Mouse (Mus musculus) fat pad, adult 2 months (tissue): Measurements from ENCODE around the gene Kcnq1.

Source experiments
- DNase-seq: peaks from one replicate; pipeline ENCODE4 v3.0.0-alpha.2; 2011; ENCODE audit warnings: low read depth, low spot score; ENCODE audit errors: extremely low read depth

The Kcnq1 gene

GRCm38 (mm10) chr7:143357831-143358230 lies 251.7 kb downstream of the Kcnq1 start:
- no peak for DNase-seq

GRCm38 (mm10) chr7:143359762-143360161 lies 253.6 kb downstream of the Kcnq1 start:
- no peak for DNase-seq

GRCm38 (mm10) chr7:143360776-143361175 lies 254.6 kb downstream of the Kcnq1 start:
- peak; percentile 30 for DNase-seq

GRCm38 (mm10) chr7:143364092-143364832 lies 258.1 kb downstream of the Kcnq1 start:
- no peak for DNase-seq

- DNase-seq = no peak
Observed at GRCm38 (mm10) chr7:143364969-143365839, 259.0 kb downstream of the Kcnq1 start.

GRCm38 (mm10) chr7:143367366-143368266 lies 261.5 kb downstream of the Kcnq1 start:
- no peak for DNase-seq

- no peak for DNase-seq
Observed at GRCm38 (mm10) chr7:143368267-143368643, 262.1 kb downstream of the Kcnq1 start.

GRCm38 (mm10) chr7:143371336-143371735 lies 265.2 kb downstream of the Kcnq1 start:
- DNase-seq = no peak

- no peak for DNase-seq
Observed at GRCm38 (mm10) chr7:143373265-143373664, 267.1 kb downstream of the Kcnq1 start.

GRCm38 (mm10) chr7:143375945-143376344 lies 269.8 kb downstream of the Kcnq1 start:
- DNase-seq = no peak

- DNase-seq = no peak
Observed at GRCm38 (mm10) chr7:143380466-143381073, 274.4 kb downstream of the Kcnq1 start.

GRCm38 (mm10) chr7:143386632-143387031 lies 280.5 kb downstream of the Kcnq1 start:
- no peak for DNase-seq

GRCm38 (mm10) chr7:143388783-143389695 lies 282.9 kb downstream of the Kcnq1 start:
- no peak for DNase-seq

GRCm38 (mm10) chr7:143389860-143390259 lies 283.7 kb downstream of the Kcnq1 start:
- no peak for DNase-seq

- no peak for DNase-seq
Observed at GRCm38 (mm10) chr7:143390277-143390948, 284.3 kb downstream of the Kcnq1 start.

GRCm38 (mm10) chr7:143395113-143395563 lies 289.0 kb downstream of the Kcnq1 start:
- no peak for DNase-seq

- no peak for DNase-seq
Observed at GRCm38 (mm10) chr7:143399756-143400155, 293.6 kb downstream of the Kcnq1 start.

- no peak for DNase-seq
Observed at GRCm38 (mm10) chr7:143400599-143400998, 294.4 kb downstream of the Kcnq1 start.

- no peak for DNase-seq
Observed at GRCm38 (mm10) chr7:143401429-143402016, 295.4 kb downstream of the Kcnq1 start.
